Mouse (Mus musculus) limb, embryonic 15.5 days (tissue): ENCODE results near the gene Nlrc5. TPM values are rescaled to one million over a fixed set of nuclear protein-coding genes. Genes with fewer than 3 reads are reported as not detected.

ENCODE experiments used
- microRNA-seq: library from miRNA; unstranded; fragments of <30 nt; microRNA quantifications from one replicate; pipeline ENCODE4, GENCODE M21; 2016
- polyA plus RNA-seq: library from polyadenylated mRNA; unstranded; fragments of >200 nt; fragmentation: Nextera tagmentation; extraction: Ambion mirVana; gene quantifications from 2 replicates; pipeline ENCODE4 v1.2.1, GENCODE M21; 2015

Nlrc5 gene
- polyA plus RNA-seq, 1 experiment from 2014 or later = 0.76 TPM

Small RNA genes within 50 kb of the gene (microRNA-seq; reads per million reads assigned to microRNA genes)
- not detected for gene Mir7072

Other genes with a start within 250 kb of the Nlrc5 start
- 62.8 and 63.0 TPM in 2 replicates for gene Nup93, start 219.8 kb upstream of the Nlrc5 start, polyA plus RNA-seq
- gene Slc12a3, start 105.2 kb upstream of the Nlrc5 start, polyA plus RNA-seq = not detected in 2 replicates
- gene Herpud1, start 47.9 kb upstream of the Nlrc5 start, polyA plus RNA-seq = 97.6 and 102 TPM in 2 replicates
- gene Cpne2, start 98.6 kb downstream of the Nlrc5 start, polyA plus RNA-seq = 13.8 and 14.0 TPM in 2 replicates
- gene Rspry1, start 167.6 kb downstream of the Nlrc5 start, polyA plus RNA-seq = 35.3 and 36.7 TPM in 2 replicates
- gene Fam192a, start 167.6 kb downstream of the Nlrc5 start, polyA plus RNA-seq = 61.9 and 64.4 TPM in 2 replicates
- 99.7 and 106 TPM in 2 replicates for gene Arl2bp, start 232.2 kb downstream of the Nlrc5 start, polyA plus RNA-seq